Mouse (Mus musculus): ENCODE measurements at regions not wholly inside any gene's neighbourhood (a gene's known extent, or its start where the extent isn't known, plus 50 kb on each side); places are given as distances from the start of the nearest gene placed in this dataset.

GRCm38 (mm10) chr12:70589315-70589742, 136.4 kb downstream of the Tmx1 start:
- DNase-seq (ENCODE audit: low spot score) = no peak

DNA sequence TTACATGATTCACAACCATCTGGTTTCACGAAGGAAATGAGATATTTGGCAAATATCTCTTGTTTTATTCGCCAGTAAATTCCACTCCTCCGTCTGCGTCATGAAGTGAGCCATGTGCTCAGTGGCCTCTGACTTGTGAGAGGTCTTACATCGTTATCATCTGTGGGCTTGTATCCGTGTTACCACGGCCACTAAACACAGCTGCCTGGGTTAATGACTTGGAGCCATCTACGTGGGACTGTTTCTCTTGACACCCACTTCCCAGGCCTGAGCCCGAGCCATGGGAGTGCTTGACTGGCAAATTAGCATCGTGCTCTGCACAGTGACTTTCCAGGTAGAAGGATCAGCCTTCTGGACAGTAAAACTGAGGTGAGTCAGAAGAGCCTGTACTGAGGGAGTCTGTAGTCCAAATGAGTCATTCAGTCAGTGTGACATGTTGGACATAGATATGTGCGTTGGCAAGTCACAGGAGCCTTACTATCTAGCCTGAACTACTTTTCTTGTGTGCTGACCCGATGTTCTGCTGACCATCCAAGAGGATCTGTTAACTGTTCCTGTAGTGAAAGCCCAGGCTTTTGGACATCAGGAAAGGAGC, 137.7 kb downstream of the Tmx1 start:
- no peak for DNase-seq (ENCODE audit: low spot score)

GRCm38 (mm10) chr12:70592821-70593220, 139.9 kb downstream of the Tmx1 start:
- no peak for DNase-seq (ENCODE audit: low spot score)

GRCm38 (mm10) chr12:70598211-70598701, 145.4 kb downstream of the Tmx1 start:
- no peak for DNase-seq (ENCODE audit: low spot score)

DNA sequence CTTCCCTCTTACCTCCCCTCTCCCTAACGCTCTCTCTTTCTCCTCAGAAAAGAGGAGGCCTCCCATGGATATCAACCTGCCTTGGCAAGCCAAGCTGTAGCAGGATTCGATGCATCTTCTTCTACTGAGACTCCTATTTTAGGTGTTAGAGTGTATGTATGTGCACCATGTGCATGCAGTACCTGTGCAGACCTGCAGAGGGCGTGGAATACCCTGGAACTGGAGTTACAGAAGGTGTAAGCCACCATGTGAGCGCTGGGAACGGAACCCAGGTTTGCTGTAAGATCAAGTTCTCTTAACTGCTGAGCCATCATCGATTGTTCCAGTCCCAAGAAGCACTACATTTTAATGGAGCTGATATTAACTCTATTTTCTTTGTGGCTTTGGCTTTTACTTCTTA, 146.8 kb downstream of the Tmx1 start:
- no peak for DNase-seq (ENCODE audit: low spot score)

- DNase-seq (ENCODE audit: low spot score) = no peak
Measured at GRCm38 (mm10) chr12:70603869-70604268, 151.0 kb downstream of the Tmx1 start.

- DNase-seq (ENCODE audit: low spot score) = no peak
Measured at GRCm38 (mm10) chr12:70608672-70609071, 155.8 kb downstream of the Tmx1 start.

- DNase-seq (ENCODE audit: low spot score) = no peak
Measured at GRCm38 (mm10) chr12:70609116-70609871, 156.4 kb downstream of the Tmx1 start.

DNA sequence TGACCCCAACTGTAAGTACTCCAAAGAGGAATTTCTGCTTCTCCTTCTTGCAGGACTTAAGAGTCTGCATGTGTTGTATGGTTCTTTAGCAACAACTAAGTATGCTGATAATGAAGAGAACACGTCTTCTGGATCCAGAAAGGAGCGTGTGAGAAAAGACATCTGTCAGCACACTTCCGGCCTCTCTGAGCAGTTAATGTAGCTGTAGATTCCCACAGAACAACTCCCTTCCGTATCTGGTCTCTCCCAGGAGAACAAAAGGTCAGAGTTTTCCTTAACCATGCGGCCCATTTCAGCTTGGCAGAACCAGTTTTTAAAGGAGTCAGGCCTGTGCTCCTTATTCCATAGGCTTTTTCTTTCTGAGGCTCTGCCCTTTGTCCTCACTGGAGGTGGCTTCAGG, 159.0 kb downstream of the Tmx1 start:
- no peak for DNase-seq (ENCODE audit: low spot score)

GRCm38 (mm10) chr12:70613244-70613643, 160.3 kb downstream of the Tmx1 start:
- no peak for DNase-seq (ENCODE audit: low spot score)

GRCm38 (mm10) chr12:70614101-70614500, 161.2 kb downstream of the Tmx1 start:
- DNase-seq (ENCODE audit: low spot score) = no peak

GRCm38 (mm10) chr12:70614686-70615085, 161.8 kb downstream of the Tmx1 start:
- DNase-seq (ENCODE audit: low spot score) = no peak

DNA sequence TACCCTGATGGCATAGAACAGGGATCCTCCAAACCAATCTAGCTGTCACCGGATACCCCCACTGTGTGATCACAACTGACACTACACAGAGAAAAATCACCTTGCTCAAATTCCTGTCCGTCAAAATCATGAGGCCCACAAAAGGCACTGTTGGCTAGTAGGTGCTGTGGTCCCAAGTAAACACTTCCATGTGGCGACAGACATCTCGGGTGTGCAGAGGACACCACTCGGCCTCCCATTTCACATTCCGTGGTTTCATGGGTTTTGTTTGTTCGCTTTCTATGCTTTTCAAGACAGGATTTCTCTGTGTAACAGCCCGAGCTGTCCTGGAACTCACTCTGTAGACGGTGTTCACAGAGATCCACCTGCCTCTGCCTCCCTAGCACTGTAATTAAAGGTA, 162.2 kb downstream of the Tmx1 start:
- DNase-seq (ENCODE audit: low spot score) = no peak

GRCm38 (mm10) chr12:70616049-70616448, 163.2 kb downstream of the Tmx1 start:
- DNase-seq (ENCODE audit: low spot score) = no peak

GRCm38 (mm10) chr12:70616487-70616886, 163.6 kb downstream of the Tmx1 start:
- DNase-seq (ENCODE audit: low spot score) = no peak

- DNase-seq (ENCODE audit: low spot score) = no peak
Measured at GRCm38 (mm10) chr12:70617024-70617423, 164.1 kb downstream of the Tmx1 start.

DNA sequence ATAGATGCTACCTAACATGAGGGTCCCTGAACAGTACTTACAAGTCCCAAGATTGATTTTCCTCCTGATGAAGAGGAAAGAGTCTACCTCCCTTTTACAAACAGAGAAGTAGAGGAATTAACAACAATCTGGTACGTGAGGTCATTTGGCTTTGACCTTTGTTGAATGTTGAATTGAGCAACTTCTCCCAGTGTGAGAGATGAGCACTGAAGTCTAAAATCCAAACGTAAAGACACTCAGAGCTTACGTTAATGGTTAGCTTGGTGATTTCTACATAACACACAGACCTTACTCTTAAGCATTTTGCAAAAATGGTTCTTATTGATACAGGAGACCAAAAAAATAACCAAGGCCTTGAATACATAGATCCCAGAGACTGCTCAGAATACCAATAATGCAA, 165.1 kb downstream of the Tmx1 start:
- DNase-seq (ENCODE audit: low spot score) = no peak

- DNase-seq (ENCODE audit: low spot score) = no peak
Measured at GRCm38 (mm10) chr12:70619436-70619835, 166.5 kb downstream of the Tmx1 start.

- no peak for DNase-seq (ENCODE audit: low spot score)
Measured at GRCm38 (mm10) chr12:70622019-70622418, 169.1 kb downstream of the Tmx1 start.

DNA sequence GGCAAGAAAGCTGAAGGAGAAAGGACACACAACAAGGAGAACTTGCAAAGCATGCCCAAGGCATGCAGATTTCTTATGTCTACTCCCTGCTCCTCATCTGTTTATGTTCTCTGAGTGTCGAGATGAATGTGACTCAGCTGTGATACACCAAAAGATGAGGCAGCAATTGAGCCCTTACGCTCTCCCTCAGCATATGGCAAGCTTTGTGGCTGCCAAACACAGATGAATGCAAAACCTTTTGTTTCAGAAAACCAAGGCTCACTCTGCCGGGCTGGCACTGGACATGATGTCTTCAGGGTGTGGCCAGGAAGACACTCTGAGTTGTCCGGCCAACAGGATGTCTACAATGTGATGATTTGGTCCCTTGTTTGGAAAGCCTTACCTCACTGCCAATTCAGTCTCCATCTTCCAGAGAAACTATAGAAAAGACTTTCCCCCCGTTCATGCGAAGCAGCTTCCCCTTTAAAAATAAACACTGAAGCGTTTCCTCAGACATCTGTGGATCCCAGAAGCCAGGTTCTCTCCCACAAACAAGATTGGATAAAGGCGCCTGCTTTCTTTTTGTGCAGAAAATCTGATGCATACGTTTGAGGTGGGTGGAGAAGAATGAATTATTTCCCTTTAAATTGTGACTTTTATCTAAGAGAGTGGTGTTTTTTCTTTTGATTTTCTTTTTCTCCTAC, 171.5 kb downstream of the Tmx1 start:
- peak; percentile 45 for DNase-seq (ENCODE audit: low spot score)

DNA sequence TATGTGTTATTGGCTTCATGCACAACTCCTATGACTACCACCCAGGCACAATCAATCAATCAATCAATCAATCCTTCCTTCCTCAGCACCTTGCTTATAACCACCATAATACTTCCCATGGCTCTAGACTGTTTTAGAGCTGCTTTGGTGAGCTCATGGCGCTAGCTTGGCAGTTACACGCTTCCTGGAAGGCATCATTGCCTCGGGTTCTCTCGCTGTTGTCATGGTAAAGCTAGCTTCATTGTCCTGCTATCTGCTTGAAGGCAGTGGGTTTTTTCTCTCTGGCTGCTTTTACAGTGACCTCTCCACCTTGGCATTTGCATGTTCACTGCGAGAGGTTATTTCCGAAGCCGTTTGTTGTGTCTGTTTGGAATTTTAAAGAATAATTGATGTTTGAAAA, 174.7 kb downstream of the Tmx1 start:
- DNase-seq (ENCODE audit: low spot score) = no peak

- no peak for DNase-seq (ENCODE audit: low spot score)
Measured at GRCm38 (mm10) chr12:70628384-70629365, 175.8 kb downstream of the Tmx1 start.

Data from layer of hippocampus, adult 9-10 months (tissue).